Mouse (Mus musculus): ENCODE measurements at regions not wholly inside any gene's neighbourhood (a gene's known extent, or its start where the extent isn't known, plus 50 kb on each side); places are given as distances from the start of the nearest gene placed in this dataset.
A peak's percentile ranks its signal among the peaks of the same experiment; 100 is the strongest.
"Not testable (repeated sequence)": the region's sequence is repeated elsewhere in the genome, so short reads cannot be mapped to it uniquely, and the experiment has no call there.

DNA sequence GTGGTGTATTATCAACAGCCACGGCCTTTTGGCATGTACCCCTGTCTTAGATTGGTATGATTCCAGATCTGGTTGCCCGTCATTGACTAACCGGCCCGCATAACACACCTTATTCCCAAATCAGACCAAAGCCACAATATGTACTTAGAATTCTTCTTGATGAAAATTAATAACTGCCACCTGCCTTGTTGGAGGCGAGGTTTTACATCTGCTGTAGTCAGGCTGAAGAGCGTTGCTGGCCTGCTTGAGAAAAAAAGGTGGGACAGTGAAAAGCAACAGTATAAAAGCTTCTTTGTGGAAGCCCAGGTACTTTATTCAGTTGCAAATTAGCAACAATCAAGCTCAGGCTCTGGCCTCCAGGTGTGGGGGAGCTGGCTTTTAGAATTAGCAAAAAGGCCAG, 223.6 kb upstream of the Car8 start:
- not testable (repeated sequence) for H3K4me1 ChIP-seq (ENCODE audit: control insufficient read depth, insufficient read depth, insufficient read length, low read length); H3K27ac ChIP-seq (ENCODE audit: insufficient read depth, low read depth, low read length); H3K27me3 ChIP-seq (ENCODE audit: control insufficient read depth, insufficient read depth, low read length); H3K36me3 ChIP-seq (ENCODE audit: control insufficient read depth, insufficient read depth, low read length); H3K4me3 ChIP-seq (ENCODE audit: low read depth, low read length)
- 92% methylated on average over 6 of the region's 6 CpGs for WGBS

DNA sequence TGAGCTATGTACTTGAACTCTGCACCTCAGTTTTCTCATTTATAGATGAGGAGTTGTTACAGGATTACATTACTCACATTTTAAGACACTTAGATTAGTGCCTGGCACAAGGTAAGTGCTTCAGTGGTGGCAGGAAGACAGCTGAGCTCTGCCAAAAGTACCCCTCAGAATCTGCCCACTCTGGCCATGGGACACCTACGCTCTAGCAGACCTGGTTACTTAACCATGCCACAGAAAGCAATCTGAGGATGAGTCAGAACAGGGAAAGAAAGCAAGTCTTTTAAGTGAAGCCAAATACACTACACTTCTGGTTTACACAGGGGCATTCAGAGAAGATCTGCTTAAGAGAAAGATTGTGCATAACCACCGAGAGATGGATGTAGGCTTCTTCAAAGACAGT, 215.5 kb upstream of the Car8 start:
- H3K4me1 ChIP-seq (ENCODE audit: control insufficient read depth, insufficient read depth, insufficient read length, low read length), result no peaks in the 10 kb centered on the region
- H3K4me3 ChIP-seq (ENCODE audit: low read depth, low read length), result no peak overlapping the region
- H3K27ac ChIP-seq (ENCODE audit: insufficient read depth, low read depth, low read length), result no peak overlapping the region
- H3K27me3 ChIP-seq (ENCODE audit: control insufficient read depth, insufficient read depth, low read length), result no peaks in the 10 kb centered on the region
- WGBS, result 71% methylated on average over 2 of the region's 2 CpGs
- no peaks in the 10 kb centered on the region for H3K36me3 ChIP-seq (ENCODE audit: control insufficient read depth, insufficient read depth, low read length)
- TF ChIP-seq POLR2A (IDR thresholded peaks at IDR 0.05; ENCODE audit: low read depth, low read length), result no peak
- no peak for TF ChIP-seq CTCF (IDR thresholded peaks at IDR 0.05; ENCODE audit: extremely low read depth, insufficient read length, insufficient replicate concordance, low read depth, low read length)

DNA sequence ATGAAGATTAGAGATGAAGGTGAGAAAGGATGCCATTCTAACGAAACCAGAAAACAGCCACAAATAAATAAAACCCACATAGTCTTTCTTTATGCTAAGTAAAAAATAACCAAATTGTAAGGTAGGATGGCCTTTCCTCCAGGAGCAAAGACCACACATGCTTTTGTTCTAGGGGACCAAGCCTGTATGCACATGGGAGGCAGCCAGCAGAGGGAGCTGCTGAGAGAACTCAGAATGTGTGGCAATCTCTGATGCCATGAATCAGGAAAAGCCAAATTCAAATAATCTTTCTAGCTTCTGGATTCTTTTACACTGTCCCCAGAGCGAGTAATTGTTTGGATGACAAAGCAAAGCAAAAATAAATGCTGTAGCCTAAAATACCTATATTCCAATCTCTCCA, 193.6 kb upstream of the Car8 start:
- TF ChIP-seq CTCF (IDR thresholded peaks at IDR 0.05; ENCODE audit: extremely low read depth, insufficient read length, insufficient replicate concordance, low read depth, low read length) (peak; percentile 78; the same call in 1 of the 2 replicates), POLR2A (IDR thresholded peaks at IDR 0.05; ENCODE audit: low read depth, low read length) (no peak)
- H3K36me3 ChIP-seq (ENCODE audit: control insufficient read depth, insufficient read depth, low read length), result no peaks in the 10 kb centered on the region
- H3K4me1 ChIP-seq (ENCODE audit: control insufficient read depth, insufficient read depth, insufficient read length, low read length), result no peaks in the 10 kb centered on the region
- no peaks in the 10 kb centered on the region for H3K27me3 ChIP-seq (ENCODE audit: control insufficient read depth, insufficient read depth, low read length)
- H3K4me3 ChIP-seq (ENCODE audit: low read depth, low read length), result no peak overlapping the region
- 52% methylated on average over 2 of the region's 2 CpGs for WGBS
- no peak overlapping the region for H3K27ac ChIP-seq (ENCODE audit: insufficient read depth, low read depth, low read length)

DNA sequence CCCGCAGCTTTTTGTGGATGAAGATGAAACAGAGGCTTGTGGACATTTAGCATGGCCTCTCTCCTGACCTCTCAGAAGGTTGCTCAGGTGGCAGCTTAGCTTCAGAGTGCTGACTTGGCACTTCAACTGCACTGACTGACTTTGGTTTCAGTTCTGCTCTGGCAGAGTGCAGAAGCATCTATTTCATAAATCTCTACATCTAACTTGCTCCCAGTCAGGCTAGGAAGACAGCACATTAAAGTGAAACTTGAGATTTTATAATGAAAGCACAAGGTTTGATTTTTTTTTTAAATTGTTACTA, 192.1 kb upstream of the Car8 start:
- WGBS, result 42% methylated on average over 1 of the region's 1 CpGs
- H3K27me3 ChIP-seq (ENCODE audit: control insufficient read depth, insufficient read depth, low read length), result no peaks in the 10 kb centered on the region
- TF ChIP-seq CTCF (IDR thresholded peaks at IDR 0.05; ENCODE audit: extremely low read depth, insufficient read length, insufficient replicate concordance, low read depth, low read length), result no peak
- TF ChIP-seq POLR2A (IDR thresholded peaks at IDR 0.05; ENCODE audit: low read depth, low read length), result no peak

DNA sequence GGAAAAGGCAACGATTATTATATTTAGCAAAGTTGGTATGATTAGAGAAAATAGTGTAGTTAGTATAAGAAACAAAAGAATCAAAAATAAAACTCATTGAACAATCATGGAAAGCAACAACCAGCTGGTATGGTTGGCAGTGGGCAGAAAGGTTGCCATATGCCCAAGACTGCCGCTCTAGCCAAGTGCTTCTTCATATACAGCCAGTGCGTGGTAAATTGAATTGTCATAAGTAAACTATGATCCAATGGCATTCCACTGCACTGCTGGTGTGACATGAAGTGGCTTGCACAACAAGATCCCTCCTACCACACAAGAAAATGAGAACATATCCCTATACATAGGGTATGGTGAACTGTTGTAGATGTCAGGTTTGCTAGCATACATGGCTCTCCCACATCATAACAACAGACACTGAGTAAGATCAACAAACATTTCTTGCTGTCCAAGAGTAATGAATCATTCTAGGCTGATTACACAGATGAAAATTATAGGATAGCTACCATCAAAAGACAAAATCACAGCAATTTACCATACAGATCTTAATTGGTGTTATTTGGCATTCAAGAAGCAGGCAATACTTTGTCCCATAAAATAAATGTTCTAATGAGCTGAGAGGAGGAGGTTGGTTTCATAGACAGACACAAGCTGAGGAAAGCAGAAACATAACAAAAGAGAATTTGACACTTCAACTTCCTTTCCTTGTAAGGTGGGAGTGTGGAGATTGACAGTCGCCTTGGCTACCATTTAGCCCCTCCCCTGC, 191.6 kb upstream of the Car8 start:
- H3K36me3 ChIP-seq (ENCODE audit: control insufficient read depth, insufficient read depth, low read length), result no peaks in the 10 kb centered on the region
- no peaks in the 10 kb centered on the region for H3K27me3 ChIP-seq (ENCODE audit: control insufficient read depth, insufficient read depth, low read length)
- TF ChIP-seq POLR2A (IDR thresholded peaks at IDR 0.05; ENCODE audit: low read depth, low read length), result no peak
- no peak for TF ChIP-seq CTCF (IDR thresholded peaks at IDR 0.05; ENCODE audit: extremely low read depth, insufficient read length, insufficient replicate concordance, low read depth, low read length)
- H3K4me1 ChIP-seq (ENCODE audit: control insufficient read depth, insufficient read depth, insufficient read length, low read length), result no peaks in the 10 kb centered on the region
- no peak overlapping the region for H3K4me3 ChIP-seq (ENCODE audit: low read depth, low read length)
- H3K27ac ChIP-seq (ENCODE audit: insufficient read depth, low read depth, low read length), result no peak overlapping the region
- WGBS, result 89% methylated on average over 4 of the region's 4 CpGs

More for the DNA sequence above, 192.1 kb upstream of the Car8 start:
- H3K4me1 ChIP-seq (ENCODE audit: control insufficient read depth, insufficient read depth, insufficient read length, low read length), result no peaks in the 10 kb centered on the region
- no peaks in the 10 kb centered on the region for H3K36me3 ChIP-seq (ENCODE audit: control insufficient read depth, insufficient read depth, low read length)
- no peak overlapping the region for H3K27ac ChIP-seq (ENCODE audit: insufficient read depth, low read depth, low read length)
- no peak overlapping the region for H3K4me3 ChIP-seq (ENCODE audit: low read depth, low read length)

DNA sequence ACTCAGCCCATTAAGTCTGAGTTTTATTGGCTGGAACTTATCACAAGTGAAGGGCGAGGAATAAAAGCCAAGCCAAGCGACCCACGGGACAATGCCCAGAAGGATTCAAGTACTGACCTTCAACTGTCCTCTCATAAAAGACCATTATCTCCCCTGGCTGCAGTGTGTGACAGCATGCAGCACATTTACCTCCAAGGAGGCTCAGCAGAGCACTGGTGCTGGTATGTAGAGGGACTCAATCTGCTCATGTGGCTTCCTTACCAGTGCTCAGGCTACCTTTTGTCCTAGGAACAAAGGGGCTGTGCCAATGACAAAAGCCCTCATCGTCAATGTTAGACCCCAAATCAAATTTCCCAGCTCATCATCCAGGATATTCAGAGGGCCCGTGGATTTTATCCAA, 190.9 kb upstream of the Car8 start:
- TF ChIP-seq POLR2A (IDR thresholded peaks at IDR 0.05; ENCODE audit: low read depth, low read length) (no peak), CTCF (IDR thresholded peaks at IDR 0.05; ENCODE audit: extremely low read depth, insufficient read length, insufficient replicate concordance, low read depth, low read length) (no peak)
- H3K36me3 ChIP-seq (ENCODE audit: control insufficient read depth, insufficient read depth, low read length), result no peaks in the 10 kb centered on the region
- no peak overlapping the region for H3K4me3 ChIP-seq (ENCODE audit: low read depth, low read length)
- WGBS, result 43% methylated on average over 5 of the region's 5 CpGs
- H3K27ac ChIP-seq (ENCODE audit: insufficient read depth, low read depth, low read length), result no peak overlapping the region
- no peaks in the 10 kb centered on the region for H3K27me3 ChIP-seq (ENCODE audit: control insufficient read depth, insufficient read depth, low read length)
- no peaks in the 10 kb centered on the region for H3K4me1 ChIP-seq (ENCODE audit: control insufficient read depth, insufficient read depth, insufficient read length, low read length)

DNA sequence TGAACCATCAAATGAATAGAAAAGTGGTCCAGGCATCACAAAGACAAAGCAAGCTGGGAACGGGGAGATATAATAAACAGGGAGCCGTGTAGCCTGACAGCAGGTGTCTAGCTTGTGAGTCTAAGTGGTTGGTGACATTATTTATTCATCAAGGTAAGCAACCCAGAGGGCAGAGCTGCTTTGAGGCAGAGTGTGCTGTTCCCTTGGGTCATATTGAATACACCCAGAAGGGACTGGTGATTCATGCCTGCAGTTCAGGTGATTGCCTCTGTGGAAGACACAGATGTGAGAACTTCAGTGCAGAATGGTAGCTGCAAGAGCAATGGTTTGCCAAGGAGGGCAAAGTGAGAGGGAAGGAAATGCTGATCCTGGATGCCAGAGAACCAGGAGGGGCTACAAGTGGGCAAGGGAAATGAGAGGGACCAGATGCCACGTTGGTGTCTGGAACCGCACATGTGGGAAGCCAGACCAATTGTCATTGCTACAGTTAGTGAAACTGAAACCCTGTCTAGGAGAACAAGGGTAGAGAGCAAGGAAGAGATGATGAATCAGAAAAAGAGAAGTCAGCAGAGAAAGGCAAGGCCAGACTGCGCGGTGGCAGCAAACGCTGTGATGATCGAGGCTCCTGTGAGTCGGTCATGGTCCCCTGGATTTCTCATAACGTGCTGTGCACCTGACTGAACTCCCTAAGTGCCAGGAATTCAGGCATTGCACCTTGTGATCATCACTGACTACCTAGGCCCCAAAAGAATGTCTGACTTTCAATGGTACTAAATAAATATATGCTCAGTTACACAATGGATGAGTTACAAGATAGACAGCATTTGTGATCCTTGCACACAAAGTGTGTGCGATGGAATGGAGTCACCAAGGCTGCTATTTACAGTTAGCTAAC, 190.0 kb upstream of the Car8 start:
- Histone ChIP-seq H3K4me3 (ENCODE audit: low read depth, low read length) (no peak overlapping the region), H3K27ac (ENCODE audit: insufficient read depth, low read depth, low read length) (no peak overlapping the region), H3K27me3 (ENCODE audit: control insufficient read depth, insufficient read depth, low read length) (no peaks in the 10 kb centered on the region), H3K4me1 (ENCODE audit: control insufficient read depth, insufficient read depth, insufficient read length, low read length) (no peaks in the 10 kb centered on the region), H3K36me3 (ENCODE audit: control insufficient read depth, insufficient read depth, low read length) (no peaks in the 10 kb centered on the region)
- no peak for TF ChIP-seq POLR2A (IDR thresholded peaks at IDR 0.05; ENCODE audit: low read depth, low read length)
- no peak for TF ChIP-seq CTCF (IDR thresholded peaks at IDR 0.05; ENCODE audit: extremely low read depth, insufficient read length, insufficient replicate concordance, low read depth, low read length)
- 78% methylated on average over 11 of the region's 11 CpGs for WGBS
